Mouse (Mus musculus) cortical plate, adult 2 months (tissue): ENCODE measurements around the gene Fam19a2. TPM values are rescaled to one million over a fixed set of nuclear protein-coding genes. Genes with fewer than 3 reads are reported as not detected.

Source experiments
- H3K27ac ChIP-seq: fragments of 200-500 bp; 2 replicates; pipeline ENCODE4 v1.5.1; 2012; ENCODE audit warnings: low read length, control low read depth, inconsistent platforms; ENCODE audit not compliant: insufficient read depth
- H3K4me1 ChIP-seq: fragments of 200-500 bp; 2 replicates; pipeline ENCODE4 v1.6.1; 2011; ENCODE audit warnings: low read length; ENCODE audit not compliant: control insufficient read depth, insufficient read depth
- H3K4me3 ChIP-seq: fragments of 200-500 bp; 2 replicates; pipeline ENCODE4 v1.5.1; 2011; ENCODE audit warnings: mild to moderate bottlenecking, low read length, control low read depth; ENCODE audit not compliant: insufficient read depth
- CTCF ChIP-seq: fragments of 200-500 bp; IDR thresholded peaks from 2 replicates; pipeline ENCODE4 v1.5.1; 2011; ENCODE audit warnings: mild to moderate bottlenecking, control low read depth, low read length; ENCODE audit not compliant: insufficient read depth; ENCODE audit errors: extremely low read depth
- POLR2A ChIP-seq: fragments of 200-500 bp; IDR thresholded peaks from 2 replicates; pipeline ENCODE4 v1.6.1; 2011; ENCODE audit warnings: mild to moderate bottlenecking, low read length, control low read depth; ENCODE audit not compliant: insufficient read depth; ENCODE audit errors: extremely low read depth
- polyA plus RNA-seq: library from polyadenylated mRNA; depleted of rRNA; stranded (reverse); fragments of >200 nt; gene quantifications from 2 replicates; pipeline ENCODE4 v1.2.3, GENCODE M21; 2012

The Fam19a2 gene
- polyA plus RNA-seq, 1 experiment: 30.0 TPM

DNA sequence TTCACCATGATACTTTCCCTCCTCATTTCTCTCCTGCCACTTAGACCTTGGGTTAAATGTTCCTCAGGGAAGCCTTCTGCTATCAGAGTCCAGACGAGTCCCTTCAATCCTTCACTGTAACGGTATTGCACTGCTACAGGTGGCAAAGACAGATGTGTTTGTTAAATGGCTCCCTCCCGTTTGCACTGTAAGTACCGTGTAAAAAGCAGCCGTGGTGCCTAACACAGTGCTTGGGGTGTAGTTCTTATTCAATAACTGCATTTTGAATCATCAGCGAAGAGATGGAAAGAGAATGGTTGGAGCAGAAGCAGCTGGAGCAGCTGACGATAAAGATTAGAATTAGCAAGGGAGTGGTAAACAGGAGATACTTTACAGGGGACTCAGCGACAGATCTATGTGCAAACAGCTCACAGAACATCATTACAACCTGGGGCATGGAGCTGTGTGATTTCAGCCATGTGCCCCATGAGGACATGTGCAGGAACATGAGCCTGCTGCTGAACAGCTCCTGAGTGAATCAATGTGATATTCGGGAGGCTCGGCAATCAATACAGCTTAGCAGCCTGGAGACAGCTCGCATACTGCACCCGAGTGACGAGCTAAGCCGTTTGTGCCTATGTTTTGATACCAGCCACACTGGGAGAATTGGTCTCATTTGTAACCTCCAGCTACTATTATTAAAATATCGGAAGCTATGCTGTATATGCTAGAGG lies 103.5 kb downstream of the Fam19a2 start:
- no peak for TF ChIP-seq POLR2A
- no peak for TF ChIP-seq CTCF
- H3K4me1 ChIP-seq: no peaks in the 10 kb centered on the region
- no peak overlapping the region for H3K4me3 ChIP-seq
- H3K27ac ChIP-seq: no peak overlapping the region

DNA sequence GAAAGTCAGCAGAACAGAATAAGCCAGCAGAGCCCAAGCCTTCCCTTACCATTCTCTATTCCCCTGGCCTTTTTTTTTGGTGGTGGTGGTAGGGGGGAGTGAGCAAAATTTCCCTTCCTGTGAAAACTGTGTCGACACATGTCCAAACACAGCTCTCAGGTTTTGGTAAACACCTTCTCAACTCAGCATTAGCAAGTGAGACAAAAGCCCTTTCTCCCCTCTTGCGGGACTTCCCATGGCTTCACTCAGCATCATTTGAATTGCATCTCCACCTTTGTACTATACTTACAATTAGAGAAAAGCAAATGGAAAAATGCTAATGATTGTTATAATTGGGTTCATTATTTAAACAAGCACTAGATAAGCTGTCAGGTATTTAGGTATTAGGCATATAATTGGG lies 119.5 kb downstream of the Fam19a2 start:
- Histone ChIP-seq H3K4me3 (no peak overlapping the region), H3K27ac (no peak overlapping the region), H3K4me1 (peaks cover 2% of the 10 kb centered on the region; the same call in 1 of the 2 replicates)
- TF ChIP-seq CTCF: no peak
- no peak for TF ChIP-seq POLR2A

DNA sequence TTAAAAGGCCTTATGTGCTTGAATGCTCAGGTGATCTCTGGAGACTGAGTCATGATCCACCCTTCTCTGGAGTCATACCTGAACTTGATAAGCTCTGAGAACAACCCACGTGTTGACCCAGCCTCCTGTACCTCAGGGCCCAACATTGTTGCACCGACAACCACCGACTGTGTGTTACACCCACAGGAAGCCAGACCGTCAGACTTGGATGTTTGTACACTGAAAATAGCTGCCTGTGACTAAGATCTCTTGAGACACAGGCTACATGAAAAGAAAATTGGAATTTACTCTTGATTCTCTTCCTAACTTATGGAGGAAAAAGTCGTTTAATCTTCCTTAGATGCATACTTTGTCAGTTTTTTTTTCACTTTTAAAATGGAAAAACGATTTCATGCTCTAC lies 121.8 kb downstream of the Fam19a2 start:
- Histone ChIP-seq H3K27ac (no peak overlapping the region), H3K4me3 (no peak overlapping the region), H3K4me1 (peaks cover 2% of the 10 kb centered on the region; the same call in 1 of the 2 replicates)
- TF ChIP-seq POLR2A (no peak), CTCF (no peak)

DNA sequence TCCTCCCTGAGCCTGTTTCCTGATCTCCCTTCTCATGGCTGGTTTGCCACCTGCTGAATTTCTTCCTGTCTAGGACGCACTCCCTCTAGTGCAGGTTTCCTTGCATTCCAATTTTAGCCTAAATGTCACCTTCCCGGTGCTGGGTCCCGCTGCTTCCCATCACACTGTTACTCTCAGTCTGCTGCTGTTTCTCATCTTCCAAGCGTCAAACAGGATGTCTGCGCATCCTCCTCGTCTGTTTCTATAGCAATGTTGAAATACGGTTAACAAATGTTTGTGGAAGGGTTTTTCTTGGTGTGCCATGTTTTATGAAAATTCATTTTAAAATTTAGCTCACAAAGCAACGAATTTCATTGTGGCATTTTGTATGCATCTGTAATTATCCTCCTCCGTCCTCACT lies 131.6 kb downstream of the Fam19a2 start:
- Histone ChIP-seq H3K4me3 (no peak overlapping the region), H3K27ac (no peak overlapping the region), H3K4me1 (no peaks in the 10 kb centered on the region)
- TF ChIP-seq POLR2A: no peak
- no peak for TF ChIP-seq CTCF

DNA sequence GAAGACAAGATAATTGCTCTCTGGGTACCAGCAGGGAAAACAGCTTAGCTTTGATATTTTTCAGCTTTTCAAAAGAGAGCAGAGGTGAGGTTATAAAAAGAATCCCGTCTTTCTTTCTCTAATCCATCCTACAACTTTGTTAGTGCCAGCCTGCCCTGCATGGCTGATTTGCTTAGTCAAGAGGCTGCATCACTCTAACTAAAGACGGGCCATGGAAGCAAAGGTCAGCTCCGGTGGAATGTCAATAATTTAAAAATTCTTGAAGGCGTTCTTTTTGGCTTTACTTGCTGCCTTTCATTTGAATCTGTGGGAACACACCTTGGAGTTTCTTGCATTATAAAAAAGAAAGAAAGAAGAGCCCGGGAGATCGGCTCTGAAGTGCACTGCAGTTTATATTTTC lies 134.3 kb downstream of the Fam19a2 start:
- no peak for TF ChIP-seq CTCF
- no peak for TF ChIP-seq POLR2A
- no peaks in the 10 kb centered on the region for H3K4me1 ChIP-seq

DNA sequence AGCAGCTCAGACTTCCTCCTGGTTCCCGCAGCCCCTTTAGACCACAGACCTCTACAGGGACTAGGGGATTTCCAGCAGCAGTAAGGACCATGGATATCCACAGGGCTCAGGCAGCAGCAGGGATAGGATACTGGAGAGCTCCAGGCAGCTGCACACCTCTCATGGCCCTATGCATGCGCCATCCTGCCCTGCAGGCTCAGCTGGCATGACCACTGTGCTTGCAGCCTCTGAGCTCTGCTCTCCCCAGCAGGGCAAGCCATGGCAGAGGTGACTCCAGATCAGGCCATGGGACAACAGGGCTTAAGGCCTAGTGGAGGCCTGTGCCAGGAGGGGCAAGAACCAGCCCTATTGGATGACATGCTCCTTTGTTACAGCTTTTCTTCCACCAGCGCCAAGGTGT lies 137.4 kb downstream of the Fam19a2 start:
- H3K4me1 ChIP-seq: no peaks in the 10 kb centered on the region
- H3K4me3 ChIP-seq: no peak overlapping the region
- TF ChIP-seq POLR2A (no peak), CTCF (no peak)

More for the DNA sequence above, 134.3 kb downstream of the Fam19a2 start:
- Histone ChIP-seq H3K4me3 (no peak overlapping the region), H3K27ac (no peak overlapping the region)

DNA sequence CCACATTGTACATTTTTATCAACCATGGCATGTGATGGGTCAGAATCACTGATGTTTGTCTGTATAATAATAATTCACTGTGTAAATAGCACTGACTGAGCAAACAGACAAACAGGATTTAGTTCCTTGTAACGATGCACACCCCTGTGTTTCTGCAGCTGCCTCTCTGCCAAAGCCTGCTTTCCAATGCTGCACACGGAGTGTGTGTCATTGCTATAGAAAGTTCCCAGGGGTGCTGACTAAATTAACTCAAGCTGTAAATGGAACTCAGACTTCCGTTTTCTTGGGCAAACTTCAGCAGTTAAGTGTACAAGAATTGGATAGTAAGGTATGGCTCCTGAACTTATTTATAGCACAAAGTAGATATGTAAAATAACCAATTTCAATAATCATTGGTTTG lies 138.7 kb downstream of the Fam19a2 start:
- Histone ChIP-seq H3K4me3 (no peak overlapping the region), H3K27ac (no peak overlapping the region), H3K4me1 (no peaks in the 10 kb centered on the region)
- no peak for TF ChIP-seq POLR2A
- no peak for TF ChIP-seq CTCF

More for the DNA sequence above, 137.4 kb downstream of the Fam19a2 start:
- H3K27ac ChIP-seq: no peak overlapping the region

DNA sequence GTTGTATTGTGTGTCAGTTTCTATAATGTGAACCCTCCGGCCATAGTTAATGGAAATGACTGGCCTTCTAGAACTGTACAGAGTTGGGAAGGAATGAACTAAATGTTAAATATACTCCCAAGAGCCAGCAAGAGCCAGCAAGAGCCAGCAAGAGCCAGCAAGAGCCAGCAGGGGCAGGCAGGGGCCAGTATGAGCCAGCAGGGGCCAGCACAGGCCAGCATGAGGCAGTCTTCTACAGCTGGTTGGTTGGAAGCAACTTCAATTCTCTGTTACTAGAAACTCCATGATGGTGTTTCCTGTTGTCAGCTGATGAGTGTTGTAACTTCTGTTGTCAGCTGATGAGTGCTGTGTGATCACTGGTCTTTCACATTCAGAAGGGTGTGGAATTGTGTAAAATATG lies 151.2 kb downstream of the Fam19a2 start:
- TF ChIP-seq POLR2A (no peak), CTCF (no peak)
- Histone ChIP-seq H3K4me1 (peaks cover 3% of the 10 kb centered on the region; the same call in 1 of the 2 replicates), H3K27ac (no peak overlapping the region), H3K4me3 (no peak overlapping the region)

DNA sequence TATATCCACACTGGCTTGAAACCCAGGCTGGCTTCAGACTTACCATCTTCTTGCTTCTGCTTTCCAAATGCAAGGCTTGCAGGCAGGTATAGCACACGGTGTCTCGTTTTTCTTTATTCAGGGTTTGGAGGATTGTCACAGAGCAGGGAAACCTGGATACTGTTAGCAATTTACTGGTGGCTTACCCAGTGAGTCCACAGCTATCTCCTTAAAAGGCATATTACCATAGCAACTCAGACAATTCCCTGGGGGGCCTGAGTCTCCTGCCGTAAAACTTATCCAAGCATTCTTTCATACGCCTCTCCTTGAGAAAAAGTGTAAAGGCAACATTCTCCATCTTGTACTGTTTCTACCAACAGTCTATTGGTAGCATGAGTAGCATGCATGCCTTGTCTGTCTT lies 152.2 kb downstream of the Fam19a2 start:
- no peak overlapping the region for H3K27ac ChIP-seq
- TF ChIP-seq CTCF (no peak), POLR2A (no peak)
- H3K4me3 ChIP-seq: no peak overlapping the region

DNA sequence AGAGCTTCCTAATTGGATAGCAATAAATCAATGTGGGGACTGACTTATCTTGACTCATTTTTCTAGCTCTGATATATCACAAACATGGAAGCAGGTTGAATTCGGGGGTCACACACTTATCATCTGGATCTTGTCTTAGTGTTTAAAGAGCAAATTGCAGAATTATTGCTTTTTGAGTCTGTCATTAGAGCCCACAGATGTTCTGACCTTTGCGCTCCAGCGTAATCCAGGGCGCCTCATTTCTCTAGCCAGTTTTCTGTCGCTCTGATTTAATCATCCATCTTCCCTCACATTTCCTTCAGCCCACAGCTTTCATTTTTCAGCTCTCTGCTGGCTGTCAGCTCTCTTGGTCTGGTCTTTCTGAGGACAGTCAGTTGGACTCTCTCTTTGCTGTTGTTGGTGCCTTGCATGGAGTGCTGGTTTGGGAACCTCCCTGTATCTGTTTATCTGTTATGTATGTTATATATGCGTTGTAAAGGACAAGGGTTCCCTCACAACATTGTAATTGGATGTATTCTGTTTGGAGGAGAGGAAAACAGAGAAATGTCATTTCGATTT lies 154.9 kb downstream of the Fam19a2 start:
- Histone ChIP-seq H3K27ac (peak overlapping the region; percentile 37; the same call in 1 of the 2 replicates), H3K4me3 (no peak overlapping the region), H3K4me1 (peaks cover 3% of the 10 kb centered on the region; the same call in 1 of the 2 replicates)

More for the DNA sequence above, 152.2 kb downstream of the Fam19a2 start:
- peaks cover 3% of the 10 kb centered on the region; the same call in 1 of the 2 replicates for H3K4me1 ChIP-seq

DNA sequence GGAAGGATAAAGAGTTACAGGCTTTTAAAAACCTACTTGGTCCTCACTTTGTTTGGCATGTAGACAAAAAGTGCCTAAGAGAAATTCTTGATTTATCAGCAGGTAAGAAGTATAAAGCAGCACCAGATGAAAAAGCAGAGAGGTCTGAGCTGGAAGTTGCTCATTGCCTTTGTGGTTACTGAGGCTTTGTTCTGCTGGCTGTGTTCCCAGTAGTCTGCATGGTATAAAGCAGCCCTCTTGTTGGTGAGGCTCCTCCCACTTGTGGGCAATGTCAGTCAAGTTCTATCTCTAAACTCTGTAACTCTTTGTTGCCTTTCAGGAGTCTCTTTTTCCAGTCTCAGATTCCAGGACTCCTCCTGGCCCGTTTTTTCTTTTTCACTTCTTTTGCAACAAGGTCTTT lies 156.5 kb downstream of the Fam19a2 start:
- Histone ChIP-seq H3K4me3 (no peak overlapping the region), H3K4me1 (peaks cover 3% of the 10 kb centered on the region; the same call in 1 of the 2 replicates), H3K27ac (no peak overlapping the region)
- TF ChIP-seq CTCF (no peak), POLR2A (no peak)

More for the DNA sequence above, 154.9 kb downstream of the Fam19a2 start:
- no peak for TF ChIP-seq CTCF
- TF ChIP-seq POLR2A: no peak
